Mouse (Mus musculus) layer of hippocampus, adult 6 months (tissue): Measurements from ENCODE around the gene Ccnq. TPM values are rescaled to one million over a fixed set of nuclear protein-coding genes. Genes with fewer than 3 reads are reported as not detected.

Source experiments
- long read RNA-seq, 2 experiments: library from polyadenylated mRNA; unstranded; transcript quantifications; one replicate each; pipeline ENCODE4 v2.0.0; 2019 to 2020
- microRNA-seq: library from miRNA; unstranded; fragments of <30 nt; microRNA quantifications from one replicate; pipeline ENCODE4 v1.2.0, GENCODE M21; 2020
- polyA plus RNA-seq: library from polyadenylated mRNA; unstranded; fragments of <200 nt; fragmentation: Nextera tagmentation; gene quantifications from 2 replicates; pipeline ENCODE4 v1.2.3, GENCODE M21; 2021

Ccnq gene
- polyA plus RNA-seq, result 62.4 and 67.1 TPM in 2 replicates
- long read RNA-seq, experiment 1, transcript Ccnq-201 (1 exons, 1,224 nt), result major isoform, 90 of 90 reads
- long read RNA-seq, experiment 1, partial matches to known transcripts, result 0 of 90 reads
- long read RNA-seq, experiment 1, other reads (novel, unspliced or antisense), result 0 of 90 reads
- long read RNA-seq, experiment 2, transcript Ccnq-201 (1 exons, 1,224 nt), result major isoform, 87 of 87 reads
- long read RNA-seq, experiment 2, partial matches to known transcripts, result 0 of 87 reads
- long read RNA-seq, experiment 2, other reads (novel, unspliced or antisense), result 0 of 87 reads

GRCm38 (mm10) chr11:78750885-78751842 is at the start of gene Ccnq:
TSS of gene Ccnq (minus strand) at chr11:78751729.

Small RNA genes within 50 kb of the gene (microRNA-seq; reads per million reads assigned to microRNA genes)
- gene Gm23840, result not detected

Other genes with a start within 250 kb of the Ccnq start
- 5.8 and 6.2 TPM in 2 replicates for gene Sebox, start 248.3 kb downstream of the Ccnq start, polyA plus RNA-seq
- 63.3 and 66.5 TPM in 2 replicates for gene Tmem199, start 239.6 kb downstream of the Ccnq start, polyA plus RNA-seq
- gene Poldip2, start 239.5 kb downstream of the Ccnq start, polyA plus RNA-seq, result 161 and 169 TPM in 2 replicates
- gene Tnfaip1, start 215.4 kb downstream of the Ccnq start, polyA plus RNA-seq, result 20.6 and 20.8 TPM in 2 replicates
- gene Ift20, start 215.4 kb downstream of the Ccnq start, polyA plus RNA-seq, result 137 and 139 TPM in 2 replicates
- 25.3 and 31.4 TPM in 2 replicates for gene Tmem97, start 201.0 kb downstream of the Ccnq start, polyA plus RNA-seq
- 13.8 and 19.8 TPM in 2 replicates for gene Nlk, start 54.4 kb downstream of the Ccnq start, polyA plus RNA-seq
- gene Lyrm9, start 74.9 kb upstream of the Ccnq start, polyA plus RNA-seq, result 23.9 and 27.7 TPM in 2 replicates
- 0.08 and 0.21 TPM in 2 replicates for gene Nos2, start 169.1 kb upstream of the Ccnq start, polyA plus RNA-seq
- 10.7 and 11.1 TPM in 2 replicates for gene Lgals9, start 233.2 kb upstream of the Ccnq start, polyA plus RNA-seq